8 mouse cellular contexts compared by ENCODE assay signal in genomic region chr15:102004189-102004588, GRCm38 (mm10). TPM values are rescaled to one million over a fixed set of nuclear protein-coding genes. Genes with fewer than 3 reads are reported as not detected.
DNase-seq lines count a peak whose midpoint lies in the region; ATAC-seq and TF ChIP-seq lines count a peak whose summit lies in the region.

Gene Krt8 (minus strand): TSS chr15:102004482.

- 40% methylated on average over 11 of the region's 11 CpGs for WGBS in liver, postnatal 0 days (ENCODE audit: insufficient replicate concordance)
- 38% methylated on average over 10 of the region's 11 CpGs for WGBS in stomach, postnatal 0 days

- DNase-seq in thymus, postnatal 0 days (ENCODE audit: low spot score): no peak
- no peak for DNase-seq in thymus, postnatal 14 days
- DNase-seq in kidney, adult 11 months: peak; percentile 85
- peak; percentile 63 for DNase-seq in liver, postnatal 0 days
- peak; percentile 92 for DNase-seq in stomach, postnatal 0 days (ENCODE audit: low spot score)
- no peak for DNase-seq in right cerebral cortex, adult 18-20 months
- no peak for DNase-seq in MN1 (ENCODE audit: low spot score)

- no peak for TF ChIP-seq EP300 in liver, postnatal 0 days (IDR thresholded peaks at IDR 0.05; ENCODE audit: low read depth)
- TF ChIP-seq EP300 in stomach, postnatal 0 days (optimal IDR thresholded peaks at IDR 0.05): no peak

- peak within 1 kb of the TSS; percentile 38 for H3K4me3 ChIP-seq in liver, postnatal 0 days (ENCODE audit: low read depth, low read length)
- peak within 1 kb of the TSS; percentile 39 for H3K4me3 ChIP-seq in stomach, postnatal 0 days (ENCODE audit: low read depth, low read length)

- H3K36me3 ChIP-seq in liver, postnatal 0 days (replicated peaks; ENCODE audit: insufficient read depth, low read length): no peaks in the 10 kb centered on the region
- no peaks in the 10 kb centered on the region for H3K36me3 ChIP-seq in stomach, postnatal 0 days (ENCODE audit: control insufficient read depth, insufficient read depth, low read length)

- H3K9ac ChIP-seq in liver, postnatal 0 days (replicated peaks): peak within 1 kb of the TSS; percentile 52
- H3K9ac ChIP-seq in stomach, postnatal 0 days (ENCODE audit: low read length): peak within 1 kb of the TSS; percentile 53

- peak; percentile 65 for TF ChIP-seq CTCF in liver, postnatal 0 days (IDR thresholded peaks at IDR 0.05; ENCODE audit: low read depth)
- peak; percentile 75 for TF ChIP-seq CTCF in stomach, postnatal 0 days (IDR thresholded peaks at IDR 0.05; ENCODE audit: low read depth)

- peaks cover 14% of the 10 kb centered on the region; the same call in 1 of the 2 replicates for H3K4me1 ChIP-seq in liver, postnatal 0 days (ENCODE audit: insufficient read depth)
- H3K4me1 ChIP-seq in stomach, postnatal 0 days (replicated peaks; ENCODE audit: control insufficient read depth, insufficient read depth): peaks cover 8% of the 10 kb centered on the region

- H3K9me3 ChIP-seq in liver, postnatal 0 days (ENCODE audit: low read length): no peaks in the 10 kb centered on the region
- H3K9me3 ChIP-seq in stomach, postnatal 0 days (ENCODE audit: control insufficient read depth, low read length): no peaks in the 10 kb centered on the region

- ATAC-seq in liver, postnatal 0 days: peak; percentile 79
- peak; percentile 88 for ATAC-seq in stomach, postnatal 0 days (ENCODE audit: low FRiP score, low TSS enrichment)
- no peak for ATAC-seq in activated CD4-positive, CD25-positive, alpha-beta regulatory T cell, adult 4 months

- peak within 1 kb of the TSS; percentile 63 for H3K4me2 ChIP-seq in liver, postnatal 0 days (ENCODE audit: low read depth, low read length)
- H3K4me2 ChIP-seq in stomach, postnatal 0 days (replicated peaks; ENCODE audit: low read depth): peak within 1 kb of the TSS; percentile 54

- H3K27ac ChIP-seq in liver, postnatal 0 days (ENCODE audit: low read depth): peak within 1 kb of the TSS; percentile 64
- H3K27ac ChIP-seq in stomach, postnatal 0 days (replicated peaks): peak within 1 kb of the TSS; percentile 89

- peaks cover 10% of the 10 kb centered on the region for H3K27me3 ChIP-seq in liver, postnatal 0 days (ENCODE audit: insufficient read depth, low read length)
- H3K27me3 ChIP-seq in stomach, postnatal 0 days (ENCODE audit: control insufficient read depth, insufficient read depth, low read length): no peaks in the 10 kb centered on the region

RNA-seq across cellular contexts. Expression of gene Krt8, which starts in this region (rescaled TPM):
- 1,106 and 1,123 TPM in 2 replicates for polyA plus RNA-seq in thymus, postnatal 0 days (2015; fragmentation: Nextera tagmentation; extraction: Ambion mirVana)
- 125 and 129 TPM in 2 replicates for polyA plus RNA-seq in liver, postnatal 0 days (2015; fragmentation: Nextera tagmentation; extraction: Ambion mirVana)
- 1,902 and 1,960 TPM in 2 replicates for polyA plus RNA-seq in stomach, postnatal 0 days (2015; fragmentation: Nextera tagmentation; extraction: Ambion mirVana)
- polyA plus RNA-seq in activated CD4-positive, CD25-positive, alpha-beta regulatory T cell, adult 4 months (2017; shearing (Covaris generic)): not detected

Comparison
In these comparisons a context has a peak if more than half of its experiments do, and no peak if none do; other contexts are left out.
1. RNA of gene Krt8 (polyA plus RNA-seq): 1,902 to 1,960 TPM in stomach, postnatal 0 days, 1,106 to 1,123 TPM in thymus, postnatal 0 days and 125 to 129 TPM in liver, postnatal 0 days; not detected in activated CD4-positive, CD25-positive, alpha-beta regulatory T cell, adult 4 months; every median in the first group is over 100 times any median in the second.
2. DNase-seq: peak in kidney, adult 11 months (single experiment), liver, postnatal 0 days (single experiment) and stomach, postnatal 0 days (single experiment); none in thymus, postnatal 0 days (single experiment), thymus, postnatal 14 days (single experiment), right cerebral cortex, adult 18-20 months (single experiment) and MN1 (single experiment).